Mouse (Mus musculus) embryo, embryonic 9.5 days (tissue): ENCODE results near the gene Bco2.
A peak's percentile ranks its signal among the peaks of the same experiment; 100 is the strongest.

Source experiments
- DNase-seq: peaks from one replicate; pipeline ENCODE4 v3.0.0-alpha.2; 2017; ENCODE audit errors: extremely low spot score

Bco2 gene

DNA sequence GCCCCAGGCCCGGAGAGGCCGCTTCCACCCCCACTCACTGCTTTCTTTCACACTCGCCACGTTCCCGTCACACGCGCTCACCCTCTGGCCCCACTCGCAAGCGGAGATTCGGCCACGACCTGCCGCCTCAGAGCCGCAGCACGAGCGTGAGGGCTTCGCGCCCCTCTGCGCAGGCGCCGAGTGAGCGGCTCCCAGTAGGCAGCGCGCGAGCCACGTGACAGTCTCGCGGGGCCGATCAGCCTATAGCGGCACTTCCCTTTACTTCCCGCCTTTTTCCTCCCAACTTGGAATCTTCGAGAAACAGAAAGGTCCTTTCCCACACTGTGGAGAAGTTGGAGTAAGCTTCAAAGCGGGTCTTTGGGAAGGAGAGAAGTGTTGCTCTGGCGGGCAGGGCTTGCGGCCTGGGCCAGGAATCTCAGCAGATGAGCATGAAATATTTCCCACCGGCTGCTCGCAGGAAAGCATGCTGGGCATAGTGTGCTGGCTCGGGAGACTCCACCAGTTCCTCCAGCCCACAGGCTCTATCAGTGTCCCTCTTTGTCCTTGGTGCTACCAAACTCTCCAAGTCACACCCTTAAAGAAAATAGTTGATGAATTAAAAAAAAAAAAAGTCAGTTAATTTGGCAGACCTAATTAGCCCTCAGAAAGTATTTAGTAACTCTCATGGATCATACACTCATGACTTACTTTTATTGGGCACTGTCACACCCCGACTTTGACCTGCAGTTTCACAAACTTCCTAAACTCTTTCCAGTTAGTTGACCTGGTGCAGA is 6.3 kb upstream of the Bco2 start, which contains the start of gene Tex12:
TSS of gene Tex12 (minus strand) at position 181 of the 773 bp plus-strand sequence.
- DNase-seq: no peak

DNA sequence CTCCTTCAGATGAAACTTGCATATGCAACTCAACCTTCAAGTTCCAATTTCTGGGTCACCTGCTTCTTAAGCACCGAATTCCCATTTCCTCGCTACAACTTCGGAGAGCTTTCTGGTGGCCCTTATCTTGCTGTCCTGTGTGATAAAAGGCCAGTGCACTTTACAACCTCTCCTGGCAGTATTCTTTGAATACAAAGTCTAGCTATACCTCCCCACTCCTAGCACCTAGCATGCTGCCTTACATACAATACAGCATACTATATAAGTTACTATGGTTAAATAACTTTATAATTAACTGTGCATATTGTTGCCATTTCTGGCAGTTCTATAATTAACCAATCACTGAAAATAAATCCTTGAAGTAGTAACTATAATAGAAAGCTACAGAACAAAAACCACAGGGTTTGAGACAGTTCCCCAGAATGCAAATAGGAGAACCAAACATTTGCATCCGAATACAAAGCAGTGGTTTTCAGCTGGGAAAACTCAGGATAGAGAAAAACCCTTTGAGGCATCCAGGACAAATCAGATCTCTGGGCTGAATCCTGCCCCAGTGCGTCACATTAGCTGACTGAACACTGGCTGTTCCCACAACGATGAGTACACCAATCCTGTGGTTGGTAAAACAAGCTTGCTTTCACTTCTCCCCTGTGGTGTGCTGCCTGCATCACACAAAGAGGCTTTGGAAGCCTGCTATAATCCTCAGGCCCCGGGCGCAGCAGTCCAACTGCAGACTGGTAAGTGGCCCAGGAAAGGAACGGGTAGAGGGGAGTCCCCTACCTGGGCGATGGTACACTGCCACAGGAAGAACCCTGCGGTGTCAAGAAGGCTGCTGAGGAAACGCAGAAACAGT is 514 bp downstream of the Bco2 start, which contains the start of gene Il18:
TSS of gene Il18 (plus strand) at position 587 of the 853 bp plus-strand sequence.
- DNase-seq: peak; percentile 49

DNA sequence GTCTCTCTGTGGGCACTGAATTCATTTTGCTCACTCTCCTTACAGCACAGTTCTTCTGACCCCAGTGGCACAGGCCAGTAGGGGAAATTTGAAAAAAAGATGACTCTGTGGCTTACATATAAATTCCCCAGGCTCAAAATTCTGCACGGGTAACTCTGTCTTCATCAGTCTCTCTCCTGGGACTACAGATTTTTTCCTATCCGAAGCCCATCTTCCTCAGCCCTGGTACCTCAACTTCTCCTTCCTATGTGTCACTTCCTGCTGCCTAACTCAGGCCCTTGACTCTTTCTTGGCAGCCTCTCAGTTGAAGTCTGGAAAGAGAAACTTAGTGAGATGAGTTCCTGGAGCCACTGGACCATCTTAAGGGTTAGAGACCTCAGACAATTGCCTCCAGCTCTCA is 1.4 kb downstream of the Bco2 start:
- no peak for DNase-seq

DNA sequence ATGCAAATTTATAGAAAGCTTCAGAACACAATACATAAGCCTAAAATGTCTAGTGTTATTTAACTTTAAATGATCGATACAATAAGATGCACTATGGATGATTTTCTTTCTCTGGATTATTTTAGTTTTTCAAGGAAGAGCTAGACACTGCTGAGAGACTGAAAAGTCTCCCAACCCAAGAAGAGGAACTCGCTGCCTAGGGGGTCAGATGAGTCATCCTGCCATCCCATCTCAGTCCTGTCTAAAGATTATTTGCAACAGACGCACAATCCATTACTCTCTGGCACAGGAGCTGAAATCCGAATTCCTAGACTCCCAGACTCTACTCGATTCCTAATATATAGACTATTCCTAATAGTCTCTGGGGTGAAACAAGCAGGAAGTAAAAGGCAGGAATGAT is 2.8 kb downstream of the Bco2 start:
- no peak for DNase-seq

DNA sequence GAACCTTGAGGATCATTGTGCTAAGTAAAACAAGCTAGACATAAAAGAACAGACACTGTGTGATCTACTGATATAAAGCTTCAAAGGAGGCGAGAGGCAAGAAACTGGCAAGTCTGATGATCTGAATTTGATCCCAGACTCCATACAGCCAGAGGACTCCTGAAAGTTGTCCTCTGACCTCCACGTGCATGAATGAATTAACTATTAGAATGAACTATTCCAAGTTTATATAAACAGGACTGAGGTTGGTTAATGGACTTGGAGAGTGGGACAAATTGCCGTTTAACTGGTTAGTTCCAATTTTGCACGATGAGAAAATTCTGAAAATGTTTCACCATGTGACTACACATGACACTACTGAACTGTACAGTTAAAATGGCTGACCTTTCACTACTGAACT is 6.0 kb downstream of the Bco2 start:
- DNase-seq: no peak

DNA sequence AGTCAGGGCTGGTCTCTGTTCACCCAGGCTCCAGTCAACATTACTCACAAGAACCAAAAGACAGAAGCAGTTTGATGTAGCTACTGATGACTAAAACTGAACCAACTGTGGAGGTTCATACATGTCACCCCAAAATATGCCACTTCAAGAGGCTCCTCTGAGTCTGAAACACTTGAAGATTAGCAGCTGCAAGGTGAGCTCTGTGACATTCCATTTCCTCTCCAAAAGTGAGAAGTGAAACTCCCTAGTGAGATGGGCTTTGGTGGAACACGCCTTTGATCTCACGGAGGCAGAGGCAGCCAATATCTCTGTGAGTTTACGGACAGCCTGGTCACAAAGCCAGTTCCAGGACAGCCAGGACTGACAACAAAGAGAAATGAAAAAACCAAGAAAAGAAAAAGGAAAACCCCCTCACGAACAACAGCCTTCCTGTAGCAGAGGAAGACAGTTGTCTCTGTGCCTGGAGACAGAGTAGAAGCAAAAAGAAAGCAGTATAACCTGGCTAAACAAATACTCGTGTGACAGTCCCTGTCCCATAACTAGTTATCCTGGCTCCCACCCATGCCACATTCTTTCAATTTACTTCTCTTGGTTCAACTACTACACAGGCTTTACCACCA is 7.0 kb downstream of the Bco2 start:
- no peak for DNase-seq

DNA sequence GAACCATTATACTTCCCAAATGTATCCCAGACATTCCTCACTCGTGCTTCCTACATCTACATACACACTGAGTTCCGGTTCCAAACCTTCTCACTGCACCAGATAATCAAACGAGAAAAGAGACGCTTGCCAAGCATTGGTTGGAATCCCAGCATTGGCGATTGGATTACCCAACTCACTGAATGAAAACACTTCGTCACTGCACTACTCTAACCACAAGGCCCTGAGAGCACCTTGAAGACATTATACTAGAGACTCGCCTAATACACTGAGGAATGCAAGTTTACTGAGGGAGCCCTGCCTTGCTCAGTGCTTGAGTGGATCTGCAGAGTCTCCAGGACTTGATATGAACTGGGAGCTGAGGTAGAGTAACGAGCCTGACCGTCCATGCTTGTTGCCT is 12.6 kb downstream of the Bco2 start:
- no peak for DNase-seq

DNA sequence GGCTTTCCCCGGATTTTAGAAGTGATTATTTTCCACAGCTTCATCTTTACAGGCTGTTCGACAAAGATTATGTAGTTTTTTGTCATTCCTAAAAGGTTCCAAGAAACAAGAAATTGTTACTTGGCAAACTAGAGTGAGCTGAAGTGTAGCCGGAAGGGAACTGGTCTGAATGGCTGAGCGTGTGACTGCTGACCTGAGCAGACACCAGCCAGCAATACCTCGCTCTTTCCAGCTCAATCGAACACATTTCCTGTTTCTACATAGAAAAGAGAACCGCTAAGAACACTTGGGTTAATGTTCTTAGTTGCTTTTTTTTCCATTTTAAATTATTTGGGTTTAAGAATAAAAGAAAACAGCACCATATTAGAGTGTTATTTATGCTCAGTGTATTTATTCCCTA is 14.8 kb downstream of the Bco2 start:
- DNase-seq: no peak

DNA sequence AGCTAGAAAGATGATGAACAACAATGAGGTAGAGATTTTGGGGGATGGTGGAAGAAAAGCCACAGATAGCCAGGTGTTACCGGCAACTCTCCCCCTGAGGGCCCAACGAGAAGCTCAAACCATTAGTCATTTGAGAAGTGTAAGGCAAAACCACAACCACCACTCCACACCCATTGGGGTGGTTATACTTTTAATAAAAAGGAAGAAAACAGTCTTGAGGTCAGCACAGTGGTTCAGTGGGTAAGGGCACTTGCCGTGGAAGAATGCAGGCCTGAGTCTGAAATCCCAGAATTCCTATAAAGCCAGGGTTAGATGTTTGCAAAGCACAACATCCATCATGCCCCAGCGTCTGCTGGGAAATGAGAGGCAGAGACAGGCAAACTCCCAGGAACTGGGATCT is 17.7 kb downstream of the Bco2 start:
- no peak for DNase-seq

DNA sequence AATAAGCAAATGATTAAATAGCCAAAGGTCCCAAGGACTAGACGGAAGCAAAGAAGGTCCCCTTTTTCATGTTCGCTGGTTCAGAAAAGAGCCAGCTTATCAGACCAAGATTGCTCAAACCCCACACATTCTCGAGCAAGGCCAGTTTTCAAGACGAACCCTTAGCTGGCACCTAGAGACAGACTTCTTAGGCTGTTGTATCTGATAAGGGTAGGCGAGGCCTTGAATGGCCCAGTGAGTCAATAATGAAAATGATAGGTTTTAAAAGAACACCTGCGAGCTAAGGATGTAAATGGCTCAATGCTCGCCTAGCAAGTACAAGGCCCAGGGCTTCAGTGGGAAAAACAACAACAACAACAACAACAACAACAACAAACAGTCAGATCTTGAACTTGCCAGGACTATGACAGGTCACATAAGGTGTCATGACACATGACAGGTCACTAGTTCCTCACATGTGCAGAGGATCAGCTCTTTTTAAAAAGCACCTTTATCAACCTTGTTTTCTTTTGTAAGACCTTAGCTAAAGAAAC is 18.3 kb downstream of the Bco2 start:
- DNase-seq: no peak

DNA sequence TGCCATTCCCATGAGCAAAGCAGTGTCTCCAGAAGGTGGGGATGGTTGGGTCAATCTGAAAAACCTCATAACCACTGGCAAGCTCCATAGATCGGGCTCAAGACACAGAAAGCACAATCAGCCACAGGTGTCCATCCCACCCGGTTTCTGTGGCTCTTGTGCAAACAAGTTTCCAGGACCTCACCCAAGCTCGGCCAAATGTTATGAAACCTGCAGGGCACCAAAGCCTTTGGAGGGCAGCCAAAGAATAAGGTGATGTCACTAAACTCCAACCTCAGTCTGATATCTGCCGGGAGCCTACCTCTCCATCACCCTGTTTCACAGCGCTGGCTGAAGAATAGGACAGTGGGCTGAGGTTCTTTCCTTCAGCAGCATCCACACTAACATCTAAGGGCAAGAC is 19.1 kb downstream of the Bco2 start:
- DNase-seq: no peak

DNA sequence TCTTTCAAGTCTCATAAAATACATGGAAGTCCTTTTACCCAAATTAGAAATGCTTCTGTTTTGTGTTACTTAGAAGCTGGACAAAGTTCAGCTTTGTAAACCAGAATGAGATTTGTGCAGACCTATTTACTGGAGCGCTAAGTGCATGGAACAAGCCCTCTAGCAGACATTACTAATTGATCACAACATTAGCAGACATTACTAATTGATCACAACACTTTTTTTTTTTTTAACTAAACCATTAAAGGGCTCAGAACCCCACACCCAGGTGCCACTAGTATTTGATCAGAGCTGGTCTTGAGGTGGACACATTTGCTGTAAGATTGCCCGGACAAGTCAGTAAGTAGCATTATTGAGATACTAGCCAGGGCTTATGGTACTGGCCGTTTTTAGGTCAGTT is 21.2 kb downstream of the Bco2 start:
- no peak for DNase-seq

DNA sequence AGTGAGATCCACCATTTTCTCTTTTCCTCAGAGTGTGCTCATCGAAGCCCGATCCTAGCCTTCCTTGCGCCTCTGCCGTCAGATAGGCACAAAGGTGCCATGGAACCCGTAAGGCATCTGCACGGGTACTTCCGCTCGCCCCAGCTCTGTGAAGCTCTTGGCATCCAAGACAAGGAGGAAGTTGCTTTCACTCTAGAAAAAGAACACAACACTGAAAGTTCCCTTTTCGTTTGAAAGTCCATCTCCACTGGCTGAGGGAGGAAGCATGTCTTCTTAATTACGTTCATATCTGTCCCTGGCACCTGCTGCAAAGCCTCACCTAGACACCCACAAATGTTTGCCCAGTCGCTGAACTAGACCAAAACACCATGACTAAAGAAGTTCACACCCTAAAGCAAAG is 21.7 kb downstream of the Bco2 start:
- no peak for DNase-seq

DNA sequence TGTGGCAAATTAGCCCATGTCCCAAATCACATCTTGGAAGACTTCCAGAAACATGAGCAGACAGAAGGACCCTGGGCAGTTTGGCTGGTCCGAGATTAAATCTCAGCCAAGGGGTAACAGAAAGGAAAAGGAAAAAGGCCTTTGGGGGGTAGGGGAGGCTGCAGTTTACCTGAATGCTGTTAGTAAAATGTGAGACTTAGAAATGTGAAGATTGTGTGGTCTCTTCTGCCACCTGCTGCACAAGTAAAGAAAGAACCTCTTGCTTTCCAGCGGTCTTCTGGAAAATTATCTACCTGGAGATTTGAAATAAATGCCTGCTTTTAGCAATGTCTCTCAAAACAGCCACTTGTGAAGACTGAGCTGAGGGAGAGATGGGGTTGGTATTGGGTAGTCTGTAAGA is 24.1 kb downstream of the Bco2 start:
- DNase-seq: peak; percentile 14

DNA sequence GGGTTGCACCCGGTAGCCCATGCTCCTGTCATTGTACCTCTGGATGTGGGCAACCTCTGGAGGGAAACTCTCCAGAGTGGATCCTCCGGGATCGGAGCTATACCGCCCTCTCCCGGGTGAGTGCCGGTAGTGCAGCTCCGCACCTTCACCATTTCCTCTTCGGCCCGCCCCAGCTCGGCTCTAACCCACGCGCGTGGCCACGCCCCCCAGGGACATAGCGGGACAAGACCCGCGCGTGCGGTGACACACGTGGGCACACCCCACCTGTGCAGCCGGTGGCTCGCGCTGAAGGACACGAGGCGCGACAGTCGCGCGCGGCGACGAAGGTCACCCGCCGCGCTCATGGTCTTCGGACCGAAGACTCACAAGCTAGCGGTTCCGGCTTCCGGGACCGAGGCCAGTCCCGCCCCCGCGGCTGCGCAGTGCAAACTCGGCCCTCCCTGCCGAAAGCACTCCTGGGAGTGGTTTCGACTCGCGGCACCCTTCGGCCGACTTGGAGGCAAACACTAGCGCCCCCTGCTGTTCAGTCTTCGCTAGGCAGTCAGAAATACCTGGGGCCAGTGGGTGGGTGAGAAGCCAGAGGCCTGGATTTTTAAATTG is 26.6 kb downstream of the Bco2 start, which contains the start of gene Pts:
TSS of gene Pts (minus strand) at position 432 of the 600 bp plus-strand sequence.
- peak; percentile 97 for DNase-seq

DNA sequence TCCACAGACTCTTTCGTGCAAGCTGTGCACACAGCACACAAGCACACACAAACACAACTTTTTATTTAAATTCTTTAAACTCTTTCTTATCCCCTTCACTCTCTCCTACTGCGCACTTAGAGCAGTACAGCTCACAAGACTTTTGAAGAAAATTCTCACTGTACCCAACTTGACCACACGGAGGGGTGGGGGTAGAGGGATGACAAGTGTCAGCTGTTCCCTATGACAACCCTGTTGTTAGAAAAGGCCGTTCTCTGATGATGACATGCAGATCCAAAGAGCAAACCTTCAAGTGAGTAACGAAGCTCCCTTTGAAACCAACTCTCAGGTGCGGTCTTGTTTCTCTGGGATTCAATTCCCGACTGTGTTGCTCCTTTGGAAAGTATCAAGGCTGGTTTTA is 27.1 kb downstream of the Bco2 start:
- DNase-seq: no peak

DNA sequence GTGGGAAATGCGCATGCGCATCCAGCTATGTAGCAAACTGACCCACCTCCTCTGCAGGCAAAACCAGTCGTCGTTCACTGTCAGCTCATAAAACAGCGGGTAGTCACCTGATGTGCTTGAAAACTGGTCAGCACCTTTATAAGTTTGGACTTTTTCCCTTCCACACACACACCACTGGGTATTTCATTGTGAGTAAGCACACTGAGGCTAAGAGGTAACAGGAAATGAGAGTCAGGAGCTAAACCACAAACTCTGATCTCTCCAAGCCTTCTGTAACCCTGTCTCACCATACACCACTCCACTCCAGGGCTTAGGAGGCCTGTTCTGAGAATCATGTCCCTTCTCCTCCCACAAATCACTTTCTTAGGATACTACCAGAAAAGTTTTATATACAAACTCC is 29.4 kb downstream of the Bco2 start:
- DNase-seq: no peak

DNA sequence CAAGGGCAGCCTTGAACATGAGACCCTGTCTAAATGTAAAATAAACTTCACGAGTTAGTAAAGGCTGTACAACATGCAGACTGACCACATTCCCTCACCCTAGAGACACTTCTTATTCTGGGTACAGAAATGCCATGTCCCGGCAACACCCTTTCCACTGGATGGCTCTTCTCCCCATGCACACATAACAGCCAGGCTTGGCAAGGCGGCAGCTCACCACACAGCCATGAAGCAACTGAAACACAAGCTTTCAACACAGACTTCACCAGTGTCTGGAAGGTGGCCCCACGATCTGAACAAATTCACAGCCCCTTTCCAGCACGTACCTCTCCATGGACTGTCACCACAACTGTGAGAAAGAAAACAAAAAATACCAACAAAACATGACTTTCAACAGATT is 30.0 kb downstream of the Bco2 start:
- no peak for DNase-seq

DNA sequence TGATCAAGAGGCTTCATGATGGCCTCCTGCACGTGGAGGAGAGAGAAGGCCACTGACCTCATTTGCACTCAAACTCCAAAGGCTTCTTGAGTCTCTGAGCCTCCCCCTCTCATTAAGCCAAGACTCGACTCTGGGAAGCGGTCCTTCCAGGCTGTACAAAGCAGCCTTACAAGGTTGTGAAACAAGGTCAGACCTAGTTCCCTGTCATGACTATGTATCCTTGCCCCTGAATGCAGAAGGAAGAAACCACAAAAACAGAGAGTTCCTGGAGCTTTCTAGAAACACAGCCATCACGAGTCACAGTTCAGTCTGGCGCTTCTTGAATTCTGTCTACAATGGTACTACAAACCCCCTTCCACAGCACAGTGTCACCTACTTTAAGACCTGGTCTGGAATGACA is 32.4 kb downstream of the Bco2 start:
- no peak for DNase-seq

DNA sequence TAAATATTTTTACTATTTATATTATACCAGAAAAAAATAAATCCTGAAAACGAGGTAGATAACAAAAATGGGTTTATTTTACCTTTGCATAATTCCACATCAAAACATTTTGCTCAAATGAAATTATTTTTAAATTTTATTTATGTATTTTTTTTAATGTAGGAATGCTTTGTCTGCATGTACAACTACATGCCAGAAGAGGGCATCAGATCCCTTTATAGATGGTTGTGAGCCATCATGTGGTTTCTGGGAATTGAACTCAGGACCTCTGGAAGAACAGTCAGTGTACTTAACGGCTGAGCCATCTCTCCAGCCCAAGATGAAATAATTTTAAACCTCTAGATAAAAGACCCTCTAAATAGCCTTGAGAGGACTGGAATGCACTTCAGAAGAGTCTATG is 33.4 kb downstream of the Bco2 start:
- DNase-seq: no peak

DNA sequence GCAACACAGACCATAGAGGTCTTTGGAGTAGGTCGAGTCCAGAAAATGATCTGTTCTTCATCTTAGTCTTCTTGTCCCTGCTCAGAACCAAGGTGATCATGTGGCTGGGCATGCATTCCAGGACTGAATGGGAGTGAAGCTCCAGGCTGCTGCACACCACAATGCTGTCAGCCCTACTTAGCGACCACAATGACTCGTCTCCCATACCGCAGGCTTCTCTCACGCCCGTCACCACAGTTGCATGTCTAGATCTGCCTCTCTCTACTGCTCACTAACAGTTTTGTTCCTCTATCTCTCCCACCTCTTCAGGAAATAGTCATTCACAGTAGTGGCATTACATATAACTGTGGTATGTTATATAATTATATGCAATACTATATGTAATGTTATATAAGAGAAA is 34.2 kb downstream of the Bco2 start:
- DNase-seq: no peak

DNA sequence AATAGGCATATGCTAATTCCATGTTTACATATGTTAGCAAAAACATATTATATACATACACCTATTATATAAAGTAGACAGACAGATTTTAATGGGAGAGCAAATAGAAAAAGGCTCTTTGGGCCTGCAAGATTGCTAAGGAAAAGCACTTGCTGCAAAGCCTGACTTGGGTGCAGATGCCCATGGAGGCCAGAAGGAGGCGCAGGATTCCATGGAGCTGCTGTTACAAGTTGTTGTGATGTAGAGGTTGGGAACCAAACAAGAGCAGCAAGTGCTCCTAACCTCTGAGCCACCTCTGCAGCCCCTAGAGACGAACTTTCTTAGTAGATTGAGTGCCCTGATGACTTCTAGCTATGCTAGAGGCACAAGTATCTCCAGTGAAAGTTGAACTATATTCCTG is 36.2 kb downstream of the Bco2 start:
- DNase-seq: peak; percentile 29
